Mouse (Mus musculus): ENCODE data around the gene Atad3a.
"Not testable (repeated sequence)": the region's sequence is repeated elsewhere in the genome, so short reads cannot be mapped to it uniquely, and the experiment has no call there.

The Atad3a gene

GRCm38 (mm10) chr4:155774971-155775740 is 14.3 kb upstream of the Atad3a start:
- DNase-seq (ENCODE audit: low spot score), result peak; percentile 36

- peak; percentile 92 for DNase-seq (ENCODE audit: low spot score)
Measured at GRCm38 (mm10) chr4:155774280-155774754, 13.4 kb upstream of the Atad3a start, which contains the start of gene Vwa1. Vwa1 (minus strand) TSS chr4:155774698.

- no peak for DNase-seq (ENCODE audit: low spot score)
Measured at GRCm38 (mm10) chr4:155773335-155774078, 12.6 kb upstream of the Atad3a start.

GRCm38 (mm10) chr4:155772786-155773185 is 11.9 kb upstream of the Atad3a start:
- DNase-seq (ENCODE audit: low spot score), result no peak

GRCm38 (mm10) chr4:155771706-155772105 is 10.8 kb upstream of the Atad3a start:
- no peak for DNase-seq (ENCODE audit: low spot score)

GRCm38 (mm10) chr4:155770626-155771025 is 9.7 kb upstream of the Atad3a start:
- DNase-seq (ENCODE audit: low spot score), result no peak

GRCm38 (mm10) chr4:155769880-155770512 is 9.1 kb upstream of the Atad3a start:
- peak; percentile 92 for DNase-seq (ENCODE audit: low spot score)

GRCm38 (mm10) chr4:155769496-155769879 is 8.6 kb upstream of the Atad3a start:
- no peak for DNase-seq (ENCODE audit: low spot score)

GRCm38 (mm10) chr4:155762357-155762756 is 1.5 kb upstream of the Atad3a start:
- DNase-seq (ENCODE audit: low spot score), result no peak

GRCm38 (mm10) chr4:155761356-155762099 is 635 bp upstream of the Atad3a start:
- no peak for DNase-seq (ENCODE audit: low spot score)

- peak; percentile 30 for DNase-seq (ENCODE audit: low spot score)
Measured at GRCm38 (mm10) chr4:155759862-155760612, 856 bp downstream of the Atad3a start.

GRCm38 (mm10) chr4:155757011-155757410 is 3.9 kb downstream of the Atad3a start:
- DNase-seq (ENCODE audit: low spot score), result no peak

GRCm38 (mm10) chr4:155746575-155747490 is 14.1 kb downstream of the Atad3a start:
- no peak for DNase-seq (ENCODE audit: low spot score)

- DNase-seq (ENCODE audit: low spot score), result no peak
Measured at GRCm38 (mm10) chr4:155746036-155746548, 14.8 kb downstream of the Atad3a start.

GRCm38 (mm10) chr4:155745136-155745535 is 15.8 kb downstream of the Atad3a start:
- no peak for DNase-seq (ENCODE audit: low spot score)

GRCm38 (mm10) chr4:155744474-155744873 is 16.4 kb downstream of the Atad3a start:
- no peak for DNase-seq (ENCODE audit: low spot score)

- DNase-seq (ENCODE audit: low spot score), result no peak
Measured at GRCm38 (mm10) chr4:155742684-155743083, 18.2 kb downstream of the Atad3a start.

GRCm38 (mm10) chr4:155740681-155741080 is 20.2 kb downstream of the Atad3a start:
- DNase-seq (ENCODE audit: low spot score), result not testable (repeated sequence)

GRCm38 (mm10) chr4:155739741-155740636 is 20.9 kb downstream of the Atad3a start:
- DNase-seq (ENCODE audit: low spot score), result no peak
